Mouse (Mus musculus) midbrain, embryonic 13.5 days (tissue): ENCODE results near the gene Hs2st1. TPM values are rescaled to one million over a fixed set of nuclear protein-coding genes. Genes with fewer than 3 reads are reported as not detected.
A peak's percentile ranks its signal among the peaks of the same experiment; 100 is the strongest.

Source experiments
- ATAC-seq: fragments of 200-750 bp; cut with Nextera tagmentation; 2 replicates; pipeline ENCODE4 v1.8.0; 2017; ENCODE audit warnings: mild to moderate bottlenecking, moderate TSS enrichment, moderate library complexity
- H3K27ac ChIP-seq: fragments of 300-500 bp; sonication (generic); 2 replicates; pipeline ENCODE4 v1.5.1; 2015; ENCODE audit warnings: inconsistent platforms, mild to moderate bottlenecking, moderate library complexity
- H3K27me3 ChIP-seq: fragments of 300-500 bp; sonication (generic); 2 replicates; pipeline ENCODE4 v1.6.1; 2015; ENCODE audit warnings: mild to moderate bottlenecking, inconsistent platforms
- H3K36me3 ChIP-seq: fragments of 300-500 bp; sonication (generic); 2 replicates; pipeline ENCODE4 v1.6.1; 2015; ENCODE audit warnings: mild to moderate bottlenecking, inconsistent platforms
- H3K4me1 ChIP-seq: fragments of 300-500 bp; sonication (generic); replicated peaks from 2 replicates; pipeline ENCODE4 v1.6.1; 2015; ENCODE audit warnings: inconsistent platforms
- H3K4me2 ChIP-seq: fragments of 300-500 bp; sonication (generic); replicated peaks from 2 replicates; pipeline ENCODE4 v1.6.1; 2015; ENCODE audit warnings: moderate library complexity, mild to moderate bottlenecking, inconsistent platforms
- H3K4me3 ChIP-seq: fragments of 300-500 bp; sonication (generic); replicated peaks from 2 replicates; pipeline ENCODE4 v1.5.1; 2015; ENCODE audit warnings: mild to moderate bottlenecking, inconsistent platforms
- H3K9ac ChIP-seq: fragments of 300-500 bp; sonication (generic); replicated peaks from 2 replicates; pipeline ENCODE4 v1.6.1; 2015; ENCODE audit warnings: mild to moderate bottlenecking, inconsistent platforms
- H3K9me3 ChIP-seq: fragments of 300-500 bp; sonication (generic); 2 replicates; pipeline ENCODE4 v1.6.1; 2016; ENCODE audit warnings: mild to moderate bottlenecking, inconsistent platforms
- WGBS: fragments of 180-500 bp; shearing (Covaris S2); methylation state at CpG from one replicate; pipeline ENCODE4 v1.1.7; 2015; 5-methylcytosine and 5-hydroxymethylcytosine counted together
- polyA plus RNA-seq: library from polyadenylated mRNA; unstranded; fragments of >200 nt; fragmentation: Nextera tagmentation; extraction: Ambion mirVana; gene quantifications from 2 replicates; pipeline ENCODE4 v1.2.1, GENCODE M21; 2015

Hs2st1 gene
- polyA plus RNA-seq, 1 experiment from 2014 or later = 17.4 TPM

- Histone ChIP-seq H3K4me1 (peaks cover 4% of the 10 kb centered on the region; the same call in 1 of the 2 replicates), H3K9me3 (no peaks in the 10 kb centered on the region), H3K36me3 (no peaks in the 10 kb centered on the region), H3K4me2 (no peak overlapping the region), H3K9ac (no peak overlapping the region), H3K27ac (no peak overlapping the region), H3K27me3 (no peaks in the 10 kb centered on the region), H3K4me3 (no peak overlapping the region)
- no peak for ATAC-seq
- 61% methylated on average over 7 of the region's 7 CpGs for WGBS
These were observed 175.5 kb downstream of the Hs2st1 start for GRCm38 (mm10) chr3:144394454-144394943.

DNA sequence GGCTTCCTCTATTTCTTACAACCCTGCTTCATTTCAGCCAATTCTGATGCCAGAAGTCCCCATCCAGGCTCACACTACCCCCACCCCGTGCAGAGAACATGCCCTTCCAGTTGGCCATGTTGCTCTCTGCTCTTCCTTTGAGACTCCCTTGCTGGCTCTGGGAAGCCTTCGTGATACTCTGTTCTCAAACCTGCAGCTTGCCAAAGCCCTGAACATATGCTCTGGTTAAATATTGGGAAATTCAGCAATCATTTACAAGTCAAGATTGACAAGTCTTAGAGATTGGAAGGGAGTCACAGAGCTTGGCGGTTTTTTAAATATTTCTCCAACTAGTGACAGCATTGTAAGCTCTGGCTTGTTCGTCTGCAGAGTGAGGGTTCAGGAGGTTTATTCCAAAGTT lies 183.5 kb downstream of the Hs2st1 start:
- no peak overlapping the region for H3K4me2 ChIP-seq
- H3K9me3 ChIP-seq = no peaks in the 10 kb centered on the region
- no peak overlapping the region for H3K9ac ChIP-seq
- H3K36me3 ChIP-seq = no peaks in the 10 kb centered on the region
- no peak for ATAC-seq
- H3K4me3 ChIP-seq = no peak overlapping the region
- H3K27ac ChIP-seq = no peak overlapping the region
- H3K27me3 ChIP-seq = no peaks in the 10 kb centered on the region
- H3K4me1 ChIP-seq = no peaks in the 10 kb centered on the region
- WGBS = 91% methylated on average over 4 of the region's 4 CpGs

- no peak for ATAC-seq
- H3K9ac ChIP-seq = no peak overlapping the region
- WGBS = 91% methylated on average over 10 of the region's 10 CpGs
- no peaks in the 10 kb centered on the region for H3K9me3 ChIP-seq
- no peaks in the 10 kb centered on the region for H3K36me3 ChIP-seq
- H3K27ac ChIP-seq = no peak overlapping the region
- no peaks in the 10 kb centered on the region for H3K27me3 ChIP-seq
- H3K4me3 ChIP-seq = no peak overlapping the region
- no peak overlapping the region for H3K4me2 ChIP-seq
- peaks cover 5% of the 10 kb centered on the region for H3K4me1 ChIP-seq
These were observed 185.3 kb downstream of the Hs2st1 start for GRCm38 (mm10) chr3:144384648-144385047.

- no peak overlapping the region for H3K27ac ChIP-seq
- no peaks in the 10 kb centered on the region for H3K27me3 ChIP-seq
- H3K4me1 ChIP-seq = peaks cover 27% of the 10 kb centered on the region
- ATAC-seq = no peak
- no peaks in the 10 kb centered on the region for H3K9me3 ChIP-seq
- peak overlapping the region; percentile 51 for H3K4me2 ChIP-seq
- no peaks in the 10 kb centered on the region for H3K36me3 ChIP-seq
- 52% methylated on average over 16 of the region's 16 CpGs for WGBS
- H3K4me3 ChIP-seq = no peak overlapping the region
- H3K9ac ChIP-seq = no peak overlapping the region
These were observed 188.5 kb downstream of the Hs2st1 start for GRCm38 (mm10) chr3:144381431-144381980.

DNA sequence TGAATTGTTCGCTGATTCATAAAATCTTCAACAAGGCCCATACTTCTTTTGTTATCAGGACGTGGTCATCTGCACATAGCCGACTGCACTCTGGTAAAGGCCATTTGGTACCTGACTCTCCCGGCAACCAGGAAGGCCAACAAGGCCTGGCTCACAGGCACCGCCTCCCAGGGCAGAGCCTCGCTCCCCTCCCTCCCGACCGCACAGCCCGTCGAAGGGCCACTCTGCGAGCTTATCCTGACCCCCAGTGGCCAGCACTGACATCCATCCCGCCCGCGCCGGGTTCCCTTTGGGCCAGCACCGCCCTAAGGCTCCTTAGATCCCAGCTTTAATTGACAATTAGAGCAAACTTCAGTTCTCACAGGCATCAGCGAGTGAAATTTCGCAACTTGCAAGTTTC lies 189.1 kb downstream of the Hs2st1 start:
- 1% methylated on average over 18 of the region's 18 CpGs for WGBS

DNA sequence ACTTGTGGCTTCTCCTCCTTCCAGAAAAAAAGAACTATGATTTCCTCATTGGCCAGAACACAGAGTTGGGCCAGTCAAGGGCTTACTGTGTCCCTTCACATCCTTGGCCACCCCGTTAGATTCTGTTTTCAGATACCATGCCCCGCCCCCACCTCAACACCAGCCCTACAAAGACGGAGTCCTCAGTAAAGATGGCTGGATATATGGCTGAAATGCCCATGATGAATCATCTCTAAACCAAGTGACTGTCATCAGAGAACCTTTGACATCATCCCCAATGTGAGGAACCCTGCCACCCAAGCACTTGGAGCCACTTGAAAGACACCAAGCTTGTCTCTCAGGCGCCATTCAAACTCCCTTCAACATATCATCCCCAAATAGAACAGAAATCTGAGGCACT lies 190.2 kb downstream of the Hs2st1 start:
- Histone ChIP-seq H3K4me2 (no peak overlapping the region), H3K9ac (no peak overlapping the region), H3K36me3 (no peaks in the 10 kb centered on the region), H3K27ac (no peak overlapping the region), H3K27me3 (no peaks in the 10 kb centered on the region), H3K9me3 (no peaks in the 10 kb centered on the region), H3K4me3 (no peak overlapping the region), H3K4me1 (peaks cover 27% of the 10 kb centered on the region)
- 88% methylated on average over 4 of the region's 4 CpGs for WGBS
- no peak for ATAC-seq

More for the DNA sequence above, 189.1 kb downstream of the Hs2st1 start:
- Histone ChIP-seq H3K27me3 (no peaks in the 10 kb centered on the region), H3K9me3 (no peaks in the 10 kb centered on the region), H3K27ac (no peak overlapping the region), H3K36me3 (no peaks in the 10 kb centered on the region), H3K9ac (no peak overlapping the region), H3K4me2 (peak overlapping the region; percentile 51), H3K4me3 (peak overlapping the region; percentile 24), H3K4me1 (peaks cover 27% of the 10 kb centered on the region)
- ATAC-seq = peak; percentile 89

Other genes starting within 250 kb of the Hs2st1 start
- gene Selenof, start 123 bp upstream of the Hs2st1 start, polyA plus RNA-seq = 518 and 526 TPM in 2 replicates
- gene Sh3glb1, start 150.2 kb upstream of the Hs2st1 start, polyA plus RNA-seq = 98.1 and 99.6 TPM in 2 replicates
- 0.17 and 0.19 TPM in 2 replicates for gene Clca3a1, start 190.8 kb upstream of the Hs2st1 start, polyA plus RNA-seq
- gene Clca3a2, start 249.3 kb upstream of the Hs2st1 start, polyA plus RNA-seq = not detected in 2 replicates